In genomic region chr11:59779406-59779805, GRCm38 (mm10) we compare ENCODE assay signal across 17 mouse cellular contexts.
"Had no signal": no experiment of that assay in that cellular context is flagged by ENCODE, and none has a peak within 500 bp of the region (broad histone marks: within the 10 kb centered on the region; RNA-seq: fewer than 3 reads in every experiment).

No protein-coding gene starts in this region.

- H3K27me3 ChIP-seq: hindbrain, embryonic 12.5 days; kidney, embryonic 15.5 days; limb, embryonic 13.5 days; neural tube, embryonic 15.5 days had no signal

- H3K27ac ChIP-seq: hindbrain, embryonic 12.5 days; kidney, embryonic 15.5 days; limb, embryonic 13.5 days; liver, embryonic 14.5 days; midbrain, embryonic 12.5 days; neural tube, embryonic 15.5 days; stomach, postnatal 0 days had no signal

- H3K4me2 ChIP-seq: hindbrain, embryonic 12.5 days; kidney, embryonic 15.5 days; limb, embryonic 13.5 days; midbrain, embryonic 12.5 days; neural tube, embryonic 15.5 days had no signal

- H3K9me3 ChIP-seq: hindbrain, embryonic 12.5 days; kidney, embryonic 15.5 days; limb, embryonic 13.5 days; megakaryocyte, embryonic 14.5 days; midbrain, embryonic 12.5 days; neural tube, embryonic 15.5 days had no signal

- DNase-seq: kidney, adult 11 months; kidney, postnatal 36 days; layer of hippocampus, adult 9-11 months; layer of hippocampus, postnatal 36 days; left cerebral cortex, postnatal 4 days; right cerebral cortex, adult 18-20 months; thymus, adult 2 months; thymus, postnatal 25 days had no signal

- H3K4me3 ChIP-seq: hindbrain, embryonic 12.5 days; kidney, embryonic 15.5 days; limb, embryonic 13.5 days; megakaryocyte, embryonic 14.5 days; midbrain, embryonic 12.5 days; myocyte; neural tube, embryonic 15.5 days had no signal

- H3K9ac ChIP-seq: hindbrain, embryonic 12.5 days; kidney, embryonic 15.5 days; limb, embryonic 13.5 days; liver, embryonic 14.5 days; midbrain, embryonic 12.5 days; neural tube, embryonic 15.5 days had no signal

- H3K4me1 ChIP-seq: hindbrain, embryonic 12.5 days; kidney, embryonic 15.5 days; limb, embryonic 13.5 days; neural tube, embryonic 15.5 days had no signal
